Mouse (Mus musculus) CH12.LX (cell line): Measurements from ENCODE around the gene Mgat3. TPM values are rescaled to one million over a fixed set of nuclear protein-coding genes. Genes with fewer than 3 reads are reported as not detected.

Source experiments
- DNase-seq: peaks from one replicate; pipeline ENCODE4 v3.0.0-alpha.2; 2013; ENCODE audit errors: extremely low read depth
- H3K27ac ChIP-seq: 2 replicates; pipeline ENCODE4 v1.5.1; 2012; ENCODE audit warnings: low read depth, mild to moderate bottlenecking, control low read depth, moderate library complexity; ENCODE audit not compliant: insufficient read depth
- H3K27me3 ChIP-seq: replicated peaks from 2 replicates; pipeline ENCODE3; 2012; ENCODE audit warnings: inconsistent platforms
- H3K36me3 ChIP-seq, 2 experiments: replicated peaks in 1 of 2; 2 replicates each; pipeline versions ENCODE3 to v1.6.1; 2012; ENCODE audit warnings: inconsistent platforms in 1 of 2, low read length in 1 of 2, mild to moderate bottlenecking in 1 of 2, mixed read lengths in 1 of 2, moderate library complexity in 1 of 2; ENCODE audit not compliant: control insufficient read depth in 1 of 2, insufficient read depth in 1 of 2
- H3K4me1 ChIP-seq, 2 experiments: 2 replicates each; pipeline ENCODE4 v1.6.1; 2012; ENCODE audit warnings: inconsistent platforms in 1 of 2, moderate library complexity in 1 of 2; ENCODE audit not compliant: insufficient read depth in 2 of 2, control insufficient read depth in 1 of 2
- H3K4me2 ChIP-seq: 2 replicates; pipeline ENCODE4 v1.6.1; 2012; ENCODE audit warnings: low read depth, mild to moderate bottlenecking, control low read depth; ENCODE audit not compliant: poor library complexity, insufficient read depth, severe bottlenecking
- H3K4me3 ChIP-seq, 3 experiments: fragments of 150-350 bp in 1 of 3; sonication (generic) in 1 of 3; replicated peaks in 1 of 3; 2 replicates each; pipeline versions ENCODE3 to v1.5.1; 2011 to 2012; ENCODE audit warnings: low read depth in 2 of 3, low read length in 2 of 3, mild to moderate bottlenecking in 2 of 3, moderate library complexity in 2 of 3, control low read depth in 1 of 3, improper control_type of control experiment in 1 of 3, inconsistent platforms in 1 of 3, mixed read lengths in 1 of 3; ENCODE audit not compliant: poor library complexity in 1 of 3
- H3K79me2 ChIP-seq: replicated peaks from 2 replicates; pipeline ENCODE4 v1.6.1; 2012; ENCODE audit warnings: mild to moderate bottlenecking, moderate library complexity; ENCODE audit not compliant: control insufficient read depth, poor library complexity, insufficient read depth, severe bottlenecking; ENCODE audit errors: extremely low read depth
- H3K9ac ChIP-seq: 2 replicates; pipeline ENCODE4 v1.6.1; 2012; ENCODE audit warnings: low read depth, mild to moderate bottlenecking, control low read depth, moderate library complexity; ENCODE audit not compliant: insufficient read depth
- H3K9me3 ChIP-seq: replicated peaks from 2 replicates; pipeline ENCODE3; 2012; ENCODE audit warnings: low read length, inconsistent platforms, mixed read lengths
- BHLHE40 ChIP-seq: IDR thresholded peaks from 2 replicates; pipeline ENCODE4 v1.6.1; 2011; ENCODE audit warnings: mild to moderate bottlenecking, low read depth, low read length, improper control_type of control experiment
- CHD2 ChIP-seq: IDR thresholded peaks from 2 replicates; pipeline ENCODE4 v1.6.1; 2011; ENCODE audit warnings: low read length, improper control_type of control experiment
- CTCF ChIP-seq, 2 experiments: IDR thresholded peaks in 1 of 2; conservative IDR thresholded peaks in 1 of 2; 2 replicates each; pipeline ENCODE4 v1.5.1; 2011 to 2012; ENCODE audit warnings: low read depth in 2 of 2, low read length in 2 of 2, improper control_type of control experiment in 1 of 2, inconsistent platforms in 1 of 2, mild to moderate bottlenecking in 1 of 2, moderate library complexity in 1 of 2
- ETS1 ChIP-seq: conservative IDR thresholded peaks from 2 replicates; pipeline ENCODE4 v1.6.1; 2012; ENCODE audit warnings: low read depth, mild to moderate bottlenecking, inconsistent platforms, low read length, improper control_type of control experiment, moderate library complexity
- GABPA ChIP-seq: IDR thresholded peaks from 2 replicates; pipeline ENCODE4 v1.6.1; 2012; ENCODE audit warnings: low read depth, low read length, improper control_type of control experiment, inconsistent platforms; ENCODE audit not compliant: insufficient replicate concordance
- HCFC1 ChIP-seq: IDR thresholded peaks from 2 replicates; pipeline ENCODE4 v1.6.1; 2012; ENCODE audit warnings: low read depth, mild to moderate bottlenecking, inconsistent platforms, low read length, improper control_type of control experiment
- IRF4 ChIP-seq: IDR thresholded peaks from 2 replicates; pipeline ENCODE4 v1.6.1; 2014; ENCODE audit warnings: low read depth, mild to moderate bottlenecking, inconsistent platforms, low read length, improper control_type of control experiment
- JUND ChIP-seq: conservative IDR thresholded peaks from 2 replicates; pipeline ENCODE4 v1.6.1; 2011; ENCODE audit warnings: low read depth, low read length, improper control_type of control experiment
- MAX ChIP-seq: IDR thresholded peaks from 2 replicates; pipeline ENCODE4 v1.6.1; 2011; ENCODE audit warnings: low read length, improper control_type of control experiment
- MAZ ChIP-seq: IDR thresholded peaks from 2 replicates; pipeline ENCODE4 v1.6.1; 2012; ENCODE audit warnings: low read depth, mild to moderate bottlenecking, inconsistent platforms, low read length, improper control_type of control experiment, moderate library complexity
- MEF2A ChIP-seq: IDR thresholded peaks from 2 replicates; pipeline ENCODE4 v1.6.1; 2014; ENCODE audit warnings: low read depth, mild to moderate bottlenecking, inconsistent platforms, low read length, improper control_type of control experiment, borderline replicate concordance
- MXI1 ChIP-seq: IDR thresholded peaks from 2 replicates; pipeline ENCODE4 v1.6.1; 2011; ENCODE audit warnings: mild to moderate bottlenecking, low read depth, low read length, improper control_type of control experiment
- MYC ChIP-seq: IDR thresholded peaks from 2 replicates; pipeline ENCODE4 v1.6.1; 2011; ENCODE audit warnings: low read depth, mild to moderate bottlenecking, improper control_type of control experiment, low read length
- NELFE ChIP-seq: IDR thresholded peaks from 2 replicates; pipeline ENCODE4 v1.6.1; 2011; ENCODE audit warnings: low read depth, low read length, improper control_type of control experiment
- NRF1 ChIP-seq: IDR thresholded peaks from 2 replicates; pipeline ENCODE4 v1.6.1; 2014; ENCODE audit warnings: low read depth, mild to moderate bottlenecking, inconsistent platforms, low read length, improper control_type of control experiment, moderate library complexity
- PAX5 ChIP-seq: IDR thresholded peaks from 2 replicates; pipeline ENCODE4 v1.6.1; 2012; ENCODE audit warnings: low read length, inconsistent platforms, mixed read lengths
- POLR2A ChIP-seq: IDR thresholded peaks from 2 replicates; pipeline ENCODE4 v1.6.1; 2011; ENCODE audit warnings: low read depth, mild to moderate bottlenecking, improper control_type of control experiment, low read length
- SIN3A ChIP-seq: IDR thresholded peaks from 2 replicates; pipeline ENCODE4 v1.6.1; 2012; ENCODE audit warnings: low read length, improper control_type of control experiment, inconsistent platforms
- TCF12 ChIP-seq: IDR thresholded peaks from 2 replicates; pipeline ENCODE4 v1.6.1; 2014; ENCODE audit warnings: low read depth, mild to moderate bottlenecking, inconsistent platforms, low read length, improper control_type of control experiment
- UBTF ChIP-seq: IDR thresholded peaks from 2 replicates; pipeline ENCODE4 v1.6.1; 2012; ENCODE audit warnings: low read depth, mild to moderate bottlenecking, inconsistent platforms, low read length, improper control_type of control experiment, moderate library complexity
- ZKSCAN1 ChIP-seq: IDR thresholded peaks from 2 replicates; pipeline ENCODE4 v1.6.1; 2012; ENCODE audit warnings: low read depth, inconsistent platforms, low read length, improper control_type of control experiment, borderline replicate concordance
- dilution Hi-C: fragments of 300-500 bp; cut with MboI; formaldehyde crosslinking; loops from 2 replicates; pipeline ENCODE4 v1.14.3; 2020; ENCODE audit warnings: low sequenced_read_pairs; ENCODE audit not compliant: extremely low pct_unique_long_range_greater_than_20kb, extremely low pct_ligation_motif_present
- in situ Hi-C: fragments of 300-500 bp; cut with MboI; formaldehyde crosslinking; loops from 3 replicates; pipeline ENCODE4 v1.14.3; 2019; ENCODE audit warnings: low sequenced_read_pairs, low pct_ligation_motif_present, low pct_unique_long_range_greater_than_20kb, mixed read lengths
- polyA plus RNA-seq: library from polyadenylated mRNA; unstranded; fragments of >175 nt; gene quantifications from 2 replicates; pipeline ENCODE4 v1.2.1, GENCODE M21; 2012; ENCODE audit warnings: low read depth; ENCODE audit not compliant: insufficient read length
- total RNA-seq, 2 experiments: library from RNA; depleted of rRNA; stranded (reverse); fragments of 300-350 nt in 1 of 2; fragments of >200 nt in 1 of 2; gene quantifications; 2 replicates each; pipeline ENCODE4 v1.2.3; 2012 to 2014

Mgat3 gene
- total and polyA plus RNA-seq, 3 experiments: 0.09 to 0.36 (median 0.21) TPM

- dilution Hi-C loops: no loop called here
- Histone ChIP-seq H3K4me3 (no peak overlapping the region), H3K27ac (no peak overlapping the region), H3K4me2 (no peak overlapping the region), H3K9ac (no peak overlapping the region), H3K36me3 (peaks cover 54 to 74% of the 10 kb centered on the region in 2 experiments), H3K79me2 (no peaks in the 10 kb centered on the region), H3K9me3 (no peaks in the 10 kb centered on the region), H3K27me3 (no peaks in the 10 kb centered on the region), H3K4me1 (no peaks in the 10 kb centered on the region)
- in situ Hi-C loops: no loop called here
- TF ChIP-seq HCFC1: no peak
- no peak for DNase-seq
Measured at GRCm38 (mm10) chr15:80160726-80161125, 12.8 kb upstream of the Mgat3 start.

GRCm38 (mm10) chr15:80161199-80161598 is 12.3 kb upstream of the Mgat3 start:
- H3K9ac ChIP-seq: no peak overlapping the region

GRCm38 (mm10) chr15:80162401-80162964 is 11.0 kb upstream of the Mgat3 start:
- H3K4me1 ChIP-seq: no peaks in the 10 kb centered on the region
- no peaks in the 10 kb centered on the region for H3K9me3 ChIP-seq
- H3K79me2 ChIP-seq: no peaks in the 10 kb centered on the region
- no peak overlapping the region for H3K4me2 ChIP-seq
- DNase-seq: no peak
- peaks cover 3% of the 10 kb centered on the region for H3K27me3 ChIP-seq
- no peak overlapping the region for H3K9ac ChIP-seq
- TF ChIP-seq GABPA: no peak
- TF ChIP-seq IRF4: no peak
- TF ChIP-seq MAX: no peak
- no peak for TF ChIP-seq NRF1
- TF ChIP-seq CHD2: no peak
- no peak for TF ChIP-seq MAZ
- TF ChIP-seq BHLHE40: no peak
- H3K36me3 ChIP-seq: peaks cover 43 to 57% of the 10 kb centered on the region in 2 experiments
- no peak overlapping the region for H3K4me3 ChIP-seq
- dilution Hi-C loops (no loop called here), in situ Hi-C loops (no loop called here)
- H3K27ac ChIP-seq: no peak overlapping the region

More at GRCm38 (mm10) chr15:80161199-80161598, 12.3 kb upstream of the Mgat3 start:
- peaks cover 49 to 69% of the 10 kb centered on the region in 2 experiments for H3K36me3 ChIP-seq
- H3K27ac ChIP-seq: no peak overlapping the region
- H3K27me3 ChIP-seq: no peaks in the 10 kb centered on the region
- no peaks in the 10 kb centered on the region for H3K4me1 ChIP-seq
- TF ChIP-seq POLR2A (no peak), NELFE (no peak), HCFC1 (no peak), JUND (no peak), MEF2A (no peak), MYC (no peak), UBTF (no peak), ZKSCAN1 (no peak), SIN3A (no peak), ETS1 (no peak), IRF4 (no peak), CHD2 (no peak), MXI1 (no peak), TCF12 (no peak), PAX5 (no peak), NRF1 (no peak), CTCF (conservative IDR thresholded peaks at IDR 0.05 in 1 of 2, IDR thresholded peaks at IDR 0.05 in 1 of 2; ENCODE audit: low read depth in 2 of 2, low read length in 2 of 2) (no peak)
- no peaks in the 10 kb centered on the region for H3K79me2 ChIP-seq
- in situ Hi-C loops (no loop called here), dilution Hi-C loops (no loop called here)
- H3K9me3 ChIP-seq: no peaks in the 10 kb centered on the region
- H3K4me2 ChIP-seq: no peak overlapping the region
- DNase-seq: no peak
- no peak overlapping the region for H3K4me3 ChIP-seq
